Mouse (Mus musculus): ENCODE measurements around the gene Hmga2. TPM values are rescaled to one million over a fixed set of nuclear protein-coding genes. Genes with fewer than 3 reads are reported as not detected.

Hmga2 gene
- polyA plus RNA-seq, 1 experiment from 2014 or later, result 113 TPM

GRCm38 (mm10) chr10:120388400-120388871 is 87.8 kb downstream of the Hmga2 start:
- Histone ChIP-seq H3K4me2 (ENCODE audit: low read depth, low read length) (no peak overlapping the region), H3K27ac (replicated peaks; ENCODE audit: low read depth, low read length) (no peak overlapping the region), H3K9ac (replicated peaks; ENCODE audit: low read length) (no peak overlapping the region), H3K27me3 (ENCODE audit: control insufficient read depth, insufficient read depth, low read length) (no peaks in the 10 kb centered on the region), H3K4me1 (ENCODE audit: control insufficient read depth, insufficient read depth, low read length) (peaks cover 9% of the 10 kb centered on the region), H3K9me3 (replicated peaks; ENCODE audit: control insufficient read depth, low read length) (no peaks in the 10 kb centered on the region), H3K36me3 (replicated peaks; ENCODE audit: control insufficient read depth, insufficient read depth, low read depth, low read length) (no peaks in the 10 kb centered on the region), H3K4me3 (ENCODE audit: low read depth, low read length) (no peak overlapping the region)
- DNase-seq (ENCODE audit: low spot score) (no peak), ATAC-seq (replicated peaks; ENCODE audit: insufficient number of reproducible peaks, low FRiP score, low TSS enrichment, low read depth) (no peak)
- WGBS, result 53% methylated on average over 8 of the region's 8 CpGs

GRCm38 (mm10) chr10:120387105-120387504 is 89.2 kb downstream of the Hmga2 start:
- no peak overlapping the region for H3K9ac ChIP-seq (replicated peaks; ENCODE audit: low read length)
- H3K9me3 ChIP-seq (replicated peaks; ENCODE audit: control insufficient read depth, low read length), result no peaks in the 10 kb centered on the region
- H3K4me1 ChIP-seq (ENCODE audit: control insufficient read depth, insufficient read depth, low read length), result peaks cover 8% of the 10 kb centered on the region
- 71% methylated on average over 8 of the region's 8 CpGs for WGBS
- no peak overlapping the region for H3K4me3 ChIP-seq (ENCODE audit: low read depth, low read length)
- ATAC-seq (replicated peaks; ENCODE audit: insufficient number of reproducible peaks, low FRiP score, low TSS enrichment, low read depth), result no peak
- H3K27me3 ChIP-seq (ENCODE audit: control insufficient read depth, insufficient read depth, low read length), result no peaks in the 10 kb centered on the region
- DNase-seq (ENCODE audit: low spot score), result no peak
- no peak overlapping the region for H3K4me2 ChIP-seq (ENCODE audit: low read depth, low read length)
- no peak overlapping the region for H3K27ac ChIP-seq (replicated peaks; ENCODE audit: low read depth, low read length)
- no peaks in the 10 kb centered on the region for H3K36me3 ChIP-seq (replicated peaks; ENCODE audit: control insufficient read depth, insufficient read depth, low read depth, low read length)

GRCm38 (mm10) chr10:120384797-120385600 is 91.3 kb downstream of the Hmga2 start:
- ATAC-seq (replicated peaks; ENCODE audit: insufficient number of reproducible peaks, low FRiP score, low TSS enrichment, low read depth) (no peak), DNase-seq (ENCODE audit: low spot score) (no peak)
- Histone ChIP-seq H3K9me3 (replicated peaks; ENCODE audit: control insufficient read depth, low read length) (no peaks in the 10 kb centered on the region), H3K27me3 (ENCODE audit: control insufficient read depth, insufficient read depth, low read length) (no peaks in the 10 kb centered on the region), H3K27ac (replicated peaks; ENCODE audit: low read depth, low read length) (no peak overlapping the region), H3K9ac (replicated peaks; ENCODE audit: low read length) (no peak overlapping the region), H3K4me3 (ENCODE audit: low read depth, low read length) (no peak overlapping the region), H3K36me3 (replicated peaks; ENCODE audit: control insufficient read depth, insufficient read depth, low read depth, low read length) (no peaks in the 10 kb centered on the region), H3K4me1 (ENCODE audit: control insufficient read depth, insufficient read depth, low read length) (peaks cover 5% of the 10 kb centered on the region), H3K4me2 (ENCODE audit: low read depth, low read length) (no peak overlapping the region)
- WGBS, result 65% methylated on average over 10 of the region's 10 CpGs

GRCm38 (mm10) chr10:120384040-120384439 is 92.2 kb downstream of the Hmga2 start:
- Histone ChIP-seq H3K4me1 (ENCODE audit: control insufficient read depth, insufficient read depth, low read length) (peaks cover 5% of the 10 kb centered on the region), H3K4me3 (ENCODE audit: low read depth, low read length) (no peak overlapping the region)

DNA sequence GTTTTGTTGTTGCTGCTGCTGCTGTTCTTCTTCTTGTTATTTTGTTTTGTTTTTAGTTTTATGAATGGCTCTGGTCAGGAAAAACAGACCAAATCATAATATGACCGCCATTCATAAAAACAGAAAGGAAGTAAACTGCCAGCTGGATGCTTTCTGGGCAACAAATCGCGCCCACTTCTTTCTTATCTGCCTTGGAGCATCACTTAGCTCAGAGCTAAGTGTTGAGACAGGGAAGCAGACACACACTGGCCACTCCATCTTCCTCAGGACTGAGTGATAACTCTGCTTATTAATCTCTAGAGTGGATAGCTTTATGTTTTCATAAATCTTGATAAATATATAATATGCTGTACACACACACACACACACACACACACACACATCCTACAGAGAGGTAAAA is 98.5 kb downstream of the Hmga2 start:
- no peak for DNase-seq (ENCODE audit: low spot score)
- no peak overlapping the region for H3K4me2 ChIP-seq (ENCODE audit: low read depth, low read length)
- 89% methylated on average over 3 of the region's 3 CpGs for WGBS

More at GRCm38 (mm10) chr10:120384040-120384439, 92.2 kb downstream of the Hmga2 start:
- H3K9ac ChIP-seq (replicated peaks; ENCODE audit: low read length), result no peak overlapping the region
- ATAC-seq (replicated peaks; ENCODE audit: insufficient number of reproducible peaks, low FRiP score, low TSS enrichment, low read depth) (no peak), DNase-seq (ENCODE audit: low spot score) (no peak)
- no peak overlapping the region for H3K27ac ChIP-seq (replicated peaks; ENCODE audit: low read depth, low read length)
- 71% methylated on average over 7 of the region's 7 CpGs for WGBS
- no peak overlapping the region for H3K4me2 ChIP-seq (ENCODE audit: low read depth, low read length)
- H3K27me3 ChIP-seq (ENCODE audit: control insufficient read depth, insufficient read depth, low read length), result no peaks in the 10 kb centered on the region
- H3K36me3 ChIP-seq (replicated peaks; ENCODE audit: control insufficient read depth, insufficient read depth, low read depth, low read length), result no peaks in the 10 kb centered on the region
- H3K9me3 ChIP-seq (replicated peaks; ENCODE audit: control insufficient read depth, low read length), result no peaks in the 10 kb centered on the region

DNA sequence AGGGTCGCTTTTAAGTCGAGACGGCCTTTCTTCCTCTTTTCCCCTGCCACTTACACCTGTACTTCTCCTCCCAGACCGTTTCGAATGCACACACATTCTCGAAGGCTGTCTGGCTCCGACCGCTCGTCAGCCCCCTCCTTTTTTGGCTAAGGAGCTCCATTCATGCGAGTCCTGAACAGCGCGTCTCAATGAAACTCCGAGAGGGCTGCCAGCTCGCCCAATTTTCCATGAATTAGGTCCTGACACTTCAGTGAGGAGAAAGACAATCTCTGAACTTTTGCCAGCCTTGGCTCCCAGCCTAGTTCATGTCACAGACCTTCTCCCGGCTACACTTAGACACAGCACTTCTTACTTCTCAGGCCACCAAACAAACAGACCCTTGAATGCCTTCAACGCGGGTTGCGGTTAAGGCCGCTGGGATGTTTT is 98.9 kb downstream of the Hmga2 start:
- Histone ChIP-seq H3K9ac (replicated peaks; ENCODE audit: low read length) (no peak overlapping the region), H3K4me1 (ENCODE audit: control insufficient read depth, insufficient read depth, low read length) (peaks cover 4% of the 10 kb centered on the region), H3K36me3 (replicated peaks; ENCODE audit: control insufficient read depth, insufficient read depth, low read depth, low read length) (no peaks in the 10 kb centered on the region), H3K4me3 (ENCODE audit: low read depth, low read length) (no peak overlapping the region), H3K4me2 (ENCODE audit: low read depth, low read length) (no peak overlapping the region), H3K27me3 (ENCODE audit: control insufficient read depth, insufficient read depth, low read length) (no peaks in the 10 kb centered on the region), H3K9me3 (replicated peaks; ENCODE audit: control insufficient read depth, low read length) (no peaks in the 10 kb centered on the region), H3K27ac (replicated peaks; ENCODE audit: low read depth, low read length) (no peak overlapping the region; the same call in 1 of the 2 replicates)
- 33% methylated on average over 19 of the region's 19 CpGs for WGBS
- no peak; the same call in 1 of the 2 replicates for ATAC-seq (replicated peaks; ENCODE audit: insufficient number of reproducible peaks, low FRiP score, low TSS enrichment, low read depth)
- DNase-seq (ENCODE audit: low spot score), result peak; percentile 59

More for the DNA sequence above, 98.5 kb downstream of the Hmga2 start:
- no peak for ATAC-seq (replicated peaks; ENCODE audit: insufficient number of reproducible peaks, low FRiP score, low TSS enrichment, low read depth)
- H3K27me3 ChIP-seq (ENCODE audit: control insufficient read depth, insufficient read depth, low read length), result no peaks in the 10 kb centered on the region
- H3K4me1 ChIP-seq (ENCODE audit: control insufficient read depth, insufficient read depth, low read length), result peaks cover 4% of the 10 kb centered on the region
- H3K4me3 ChIP-seq (ENCODE audit: low read depth, low read length), result no peak overlapping the region
- H3K27ac ChIP-seq (replicated peaks; ENCODE audit: low read depth, low read length), result no peak overlapping the region; the same call in 1 of the 2 replicates
- no peaks in the 10 kb centered on the region for H3K9me3 ChIP-seq (replicated peaks; ENCODE audit: control insufficient read depth, low read length)
- H3K9ac ChIP-seq (replicated peaks; ENCODE audit: low read length), result no peak overlapping the region
- H3K36me3 ChIP-seq (replicated peaks; ENCODE audit: control insufficient read depth, insufficient read depth, low read depth, low read length), result no peaks in the 10 kb centered on the region

- Histone ChIP-seq H3K4me2 (ENCODE audit: low read depth, low read length) (no peak overlapping the region), H3K36me3 (replicated peaks; ENCODE audit: control insufficient read depth, insufficient read depth, low read depth, low read length) (no peaks in the 10 kb centered on the region), H3K9ac (replicated peaks; ENCODE audit: low read length) (no peak overlapping the region), H3K27ac (replicated peaks; ENCODE audit: low read depth, low read length) (no peak overlapping the region), H3K4me3 (ENCODE audit: low read depth, low read length) (no peak overlapping the region), H3K9me3 (replicated peaks; ENCODE audit: control insufficient read depth, low read length) (no peaks in the 10 kb centered on the region), H3K27me3 (ENCODE audit: control insufficient read depth, insufficient read depth, low read length) (no peaks in the 10 kb centered on the region), H3K4me1 (ENCODE audit: control insufficient read depth, insufficient read depth, low read length) (peaks cover 4% of the 10 kb centered on the region)
- ATAC-seq (replicated peaks; ENCODE audit: insufficient number of reproducible peaks, low FRiP score, low TSS enrichment, low read depth), result no peak
- 90% methylated on average over 14 of the region's 14 CpGs for WGBS
- no peak for DNase-seq (ENCODE audit: low spot score)
These were observed 100.8 kb downstream of the Hmga2 start for GRCm38 (mm10) chr10:120375438-120375837.

DNA sequence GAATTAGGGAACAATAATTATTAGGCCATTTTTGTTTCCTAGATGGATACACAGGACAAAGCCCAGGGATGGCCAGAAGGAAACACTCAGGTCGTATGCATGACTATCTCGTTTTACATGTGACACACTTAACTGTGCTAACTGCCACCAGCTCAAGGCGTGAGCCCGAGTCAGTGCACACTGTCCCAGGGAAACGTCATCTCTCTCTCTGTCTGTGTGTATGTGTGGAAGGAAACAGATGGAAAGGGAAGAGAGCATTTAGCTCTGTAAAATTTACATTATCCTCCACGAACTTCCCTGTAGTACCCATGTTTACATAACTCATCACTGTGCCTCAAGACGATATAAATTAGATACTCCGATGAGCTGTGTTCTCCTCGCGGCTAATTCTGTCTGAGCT is 105.1 kb downstream of the Hmga2 start:
- Histone ChIP-seq H3K36me3 (replicated peaks; ENCODE audit: control insufficient read depth, insufficient read depth, low read depth, low read length) (no peaks in the 10 kb centered on the region), H3K9me3 (replicated peaks; ENCODE audit: control insufficient read depth, low read length) (no peaks in the 10 kb centered on the region), H3K27ac (replicated peaks; ENCODE audit: low read depth, low read length) (no peak overlapping the region), H3K9ac (replicated peaks; ENCODE audit: low read length) (no peak overlapping the region), H3K4me1 (ENCODE audit: control insufficient read depth, insufficient read depth, low read length) (no peaks in the 10 kb centered on the region), H3K4me2 (ENCODE audit: low read depth, low read length) (no peak overlapping the region), H3K27me3 (ENCODE audit: control insufficient read depth, insufficient read depth, low read length) (no peaks in the 10 kb centered on the region), H3K4me3 (ENCODE audit: low read depth, low read length) (no peak overlapping the region)
- DNase-seq (ENCODE audit: low spot score), result no peak
- no peak for ATAC-seq (replicated peaks; ENCODE audit: insufficient number of reproducible peaks, low FRiP score, low TSS enrichment, low read depth)
- 68% methylated on average over 10 of the region's 10 CpGs for WGBS

Measured in embryonic facial prominence, embryonic 11.5 days (tissue).